Mouse (Mus musculus) lung, postnatal 0 days (tissue): ENCODE measurements at regions not wholly inside any gene's neighbourhood (a gene's known extent, or its start where the extent isn't known, plus 50 kb on each side); places are given as distances from the start of the nearest gene placed in this dataset.

Experiments used
- ATAC-seq: fragments of 200-750 bp; cut with Nextera tagmentation; 2 replicates; pipeline ENCODE4 v1.8.0; 2017; ENCODE audit warnings: moderate library complexity
- DNase-seq: peaks from one replicate; pipeline ENCODE4 v3.0.0-alpha.2; 2016; ENCODE audit warnings: low spot score
- H3K27ac ChIP-seq: fragments of 300-500 bp; sonication (generic); 2 replicates; pipeline ENCODE4 v1.5.1; 2014; ENCODE audit warnings: antibody characterized with exemption, mild to moderate bottlenecking, low read length, mixed read lengths
- H3K27me3 ChIP-seq: fragments of 300-500 bp; sonication (generic); replicated peaks from 2 replicates; pipeline ENCODE4 v1.6.1; 2014; ENCODE audit warnings: low read length, mixed read lengths; ENCODE audit not compliant: insufficient read depth
- H3K36me3 ChIP-seq: fragments of 300-500 bp; sonication (generic); 2 replicates; pipeline ENCODE4 v1.6.1; 2014; ENCODE audit warnings: low read length, mixed read lengths; ENCODE audit not compliant: insufficient read depth
- H3K4me1 ChIP-seq: fragments of 300-500 bp; sonication (generic); 2 replicates; pipeline ENCODE4 v1.6.1; 2014; ENCODE audit warnings: antibody characterized with exemption, low read depth, low read length, mixed read lengths; ENCODE audit not compliant: insufficient read depth
- H3K4me2 ChIP-seq: fragments of 300-500 bp; sonication (generic); replicated peaks from 2 replicates; pipeline ENCODE4 v1.6.1; 2014; ENCODE audit warnings: low read depth, mild to moderate bottlenecking, low read length, moderate library complexity, mixed read lengths
- H3K4me3 ChIP-seq: fragments of 300-500 bp; sonication (generic); 2 replicates; pipeline ENCODE4 v1.5.1; 2014; ENCODE audit warnings: low read depth, low read length
- H3K9ac ChIP-seq: fragments of 300-500 bp; sonication (generic); replicated peaks from 2 replicates; pipeline ENCODE4 v1.6.1; 2014; ENCODE audit warnings: low read depth, mild to moderate bottlenecking
- H3K9me3 ChIP-seq: fragments of 300-500 bp; sonication (generic); 2 replicates; pipeline ENCODE4 v1.6.1; 2016; ENCODE audit warnings: low read length, mixed read lengths
- CTCF ChIP-seq: IDR thresholded peaks from 2 replicates; pipeline ENCODE4 v1.5.1; 2016; ENCODE audit warnings: antibody characterized with exemption, mild to moderate bottlenecking
- EP300 ChIP-seq: IDR thresholded peaks from 2 replicates; pipeline ENCODE4 v1.6.1; 2016; ENCODE audit warnings: antibody characterized with exemption, mild to moderate bottlenecking, control low read depth
- WGBS: fragments of 180-500 bp; shearing (Covaris S2); extraction: QIAGEN DNeasy Blood & Tissue Kit; methylation state at CpG from one replicate; pipeline ENCODE4 v1.1.7; 2014; 5-methylcytosine and 5-hydroxymethylcytosine counted together

DNA sequence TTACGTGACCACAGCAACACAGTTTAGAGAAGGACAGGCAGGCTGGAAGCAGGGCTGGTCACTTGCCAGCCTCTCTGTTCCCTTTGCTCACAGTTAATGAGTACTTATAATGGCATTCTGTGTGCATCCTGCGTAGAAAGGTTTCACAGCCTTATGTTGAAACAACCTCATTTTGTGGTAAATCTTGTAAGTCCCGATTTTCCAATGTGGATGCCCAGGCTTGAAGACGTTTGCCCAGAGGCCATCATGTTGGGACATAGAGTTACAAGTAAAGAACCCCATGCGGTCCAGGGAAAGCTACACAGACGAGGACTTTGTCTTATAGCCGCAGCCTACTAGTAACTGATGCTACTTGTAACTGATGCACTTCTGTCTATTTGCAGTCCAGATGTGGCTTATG, 100.4 kb upstream of the Lhx8 start:
- no peaks in the 10 kb centered on the region for H3K9me3 ChIP-seq
- H3K4me3 ChIP-seq, result no peak overlapping the region
- 91% methylated on average over 7 of the region's 7 CpGs for WGBS
- no peak overlapping the region for H3K9ac ChIP-seq
- ATAC-seq (no peak), DNase-seq (no peak)
- H3K27ac ChIP-seq, result no peak overlapping the region
- H3K4me1 ChIP-seq, result no peaks in the 10 kb centered on the region
- H3K27me3 ChIP-seq, result no peaks in the 10 kb centered on the region
- no peak overlapping the region for H3K4me2 ChIP-seq
- TF ChIP-seq CTCF (no peak), EP300 (no peak)
- H3K36me3 ChIP-seq, result no peaks in the 10 kb centered on the region

DNA sequence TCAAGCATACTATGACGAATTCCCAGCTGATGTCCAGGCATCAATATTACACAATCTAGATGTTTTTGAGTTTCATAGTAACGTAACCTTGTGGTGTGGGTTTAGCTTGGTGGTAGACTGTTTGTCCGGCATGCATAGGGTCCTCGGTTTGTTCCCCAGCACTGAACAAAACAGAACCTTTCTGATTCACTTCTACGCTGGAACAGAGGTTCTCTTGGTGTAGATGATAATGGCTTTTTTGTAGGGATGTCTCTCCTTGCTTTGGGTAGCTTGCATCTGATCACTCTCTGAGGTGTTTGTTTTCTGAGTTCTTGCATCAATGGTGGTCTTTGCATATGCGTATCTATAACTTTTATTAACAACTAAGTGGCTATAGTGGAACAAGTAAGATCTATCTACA, 99.2 kb upstream of the Lhx8 start:
- Histone ChIP-seq H3K9me3 (no peaks in the 10 kb centered on the region), H3K9ac (no peak overlapping the region), H3K27me3 (no peaks in the 10 kb centered on the region), H3K4me3 (no peak overlapping the region), H3K27ac (no peak overlapping the region), H3K36me3 (no peaks in the 10 kb centered on the region), H3K4me2 (no peak overlapping the region), H3K4me1 (no peaks in the 10 kb centered on the region)
- DNase-seq (no peak), ATAC-seq (no peak)
- TF ChIP-seq EP300, result no peak
- no peak for TF ChIP-seq CTCF
- WGBS, result 89% methylated on average over 6 of the region's 6 CpGs

- Histone ChIP-seq H3K4me1 (no peaks in the 10 kb centered on the region), H3K4me3 (no peak overlapping the region), H3K4me2 (no peak overlapping the region), H3K36me3 (no peaks in the 10 kb centered on the region), H3K27me3 (no peaks in the 10 kb centered on the region), H3K9me3 (no peaks in the 10 kb centered on the region), H3K27ac (no peak overlapping the region), H3K9ac (no peak overlapping the region)
- 79% methylated on average over 5 of the region's 5 CpGs for WGBS
- ATAC-seq, result no peak
- DNase-seq, result no peak
- TF ChIP-seq CTCF (no peak), EP300 (no peak)
Observed at GRCm38 (mm10) chr3:154424589-154424988, 94.1 kb upstream of the Lhx8 start.

DNA sequence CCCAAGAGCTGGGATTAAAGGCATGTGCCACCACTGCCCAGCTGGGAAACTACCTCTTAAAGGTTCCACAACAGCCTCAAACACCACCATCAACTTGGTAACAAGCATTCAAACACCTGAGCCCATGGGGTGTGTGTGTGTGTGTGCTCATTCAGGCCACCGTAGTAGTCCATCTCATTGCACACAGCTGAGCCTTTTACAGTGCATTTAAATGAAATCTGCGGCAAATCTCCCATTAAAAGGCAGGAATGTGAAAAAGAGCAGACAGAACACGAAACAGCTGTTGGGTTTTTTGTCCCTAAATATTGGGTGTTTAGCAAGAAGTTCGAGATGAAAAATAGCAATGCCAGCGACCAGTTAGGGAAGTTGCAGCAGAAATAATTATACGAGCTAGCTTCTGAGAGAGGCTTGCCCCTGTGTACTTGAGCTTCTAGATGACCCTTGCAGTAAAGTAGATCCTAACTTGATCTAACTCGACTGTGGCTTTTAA, 91.0 kb upstream of the Lhx8 start:
- DNase-seq, result peak; percentile 80

GRCm38 (mm10) chr3:154418177-154418832, 87.8 kb upstream of the Lhx8 start:
- peak; percentile 84 for ATAC-seq
- TF ChIP-seq EP300 (peak; percentile 53; the same call in 1 of the 2 replicates), CTCF (peak; percentile 16)

More for the DNA sequence above, 91.0 kb upstream of the Lhx8 start:
- WGBS, result 64% methylated on average over 7 of the region's 7 CpGs
- no peak overlapping the region for H3K27ac ChIP-seq
- no peaks in the 10 kb centered on the region for H3K9me3 ChIP-seq
- peak; percentile 65 for ATAC-seq
- H3K4me1 ChIP-seq, result no peaks in the 10 kb centered on the region
- peak; percentile 55; the same call in 1 of the 2 replicates for TF ChIP-seq EP300
- TF ChIP-seq CTCF, result no peak
- no peaks in the 10 kb centered on the region for H3K36me3 ChIP-seq
- H3K27me3 ChIP-seq, result no peaks in the 10 kb centered on the region
- no peak overlapping the region for H3K4me2 ChIP-seq
- H3K9ac ChIP-seq, result no peak overlapping the region
- H3K4me3 ChIP-seq, result no peak overlapping the region

DNA sequence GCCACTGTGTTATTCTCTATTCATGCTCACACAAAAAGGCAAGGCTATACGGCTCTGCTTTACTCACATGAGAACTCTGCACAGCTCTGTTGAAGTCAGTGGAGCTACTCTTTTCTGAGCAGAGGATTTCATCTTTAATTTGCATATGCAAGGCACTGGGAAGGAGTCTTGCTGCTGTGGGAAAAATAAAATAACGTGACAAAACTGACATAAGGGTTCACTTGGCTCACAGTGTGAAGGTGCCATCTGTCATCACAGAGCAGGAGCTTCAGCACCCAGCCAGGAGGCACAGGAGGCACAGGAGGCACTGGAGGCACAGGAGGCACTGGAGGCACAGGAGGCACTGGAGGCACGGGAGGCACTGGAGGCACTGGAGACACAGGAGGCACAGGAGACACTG, 83.9 kb upstream of the Lhx8 start:
- H3K36me3 ChIP-seq, result no peaks in the 10 kb centered on the region
- H3K4me1 ChIP-seq, result no peaks in the 10 kb centered on the region
- WGBS, result 74% methylated on average over 3 of the region's 3 CpGs
- H3K4me3 ChIP-seq, result no peak overlapping the region
- H3K27me3 ChIP-seq, result no peaks in the 10 kb centered on the region
- ATAC-seq (no peak), DNase-seq (no peak)
- H3K4me2 ChIP-seq, result no peak overlapping the region
- H3K9me3 ChIP-seq, result no peaks in the 10 kb centered on the region
- H3K9ac ChIP-seq, result no peak overlapping the region
- H3K27ac ChIP-seq, result no peak overlapping the region
- TF ChIP-seq EP300, result no peak
- TF ChIP-seq CTCF, result no peak

More at GRCm38 (mm10) chr3:154418177-154418832, 87.8 kb upstream of the Lhx8 start:
- Histone ChIP-seq H3K4me2 (no peak overlapping the region), H3K4me3 (no peak overlapping the region), H3K27me3 (no peaks in the 10 kb centered on the region), H3K27ac (no peak overlapping the region), H3K9me3 (no peaks in the 10 kb centered on the region), H3K36me3 (no peaks in the 10 kb centered on the region), H3K9ac (no peak overlapping the region), H3K4me1 (no peaks in the 10 kb centered on the region)
- 49% methylated on average over 4 of the region's 4 CpGs for WGBS
- peak; percentile 48 for DNase-seq
